Mouse (Mus musculus): ENCODE measurements around the gene Rab11fip3. TPM values are rescaled to one million over a fixed set of nuclear protein-coding genes. Genes with fewer than 3 reads are reported as not detected.
"Not testable (repeated sequence)": the region's sequence is repeated elsewhere in the genome, so short reads cannot be mapped to it uniquely, and the experiment has no call there.

The Rab11fip3 gene
- total RNA-seq (2017): 2.8 and 3.7 TPM in 2 replicates

GRCm38 (mm10) chr17:26068831-26069739 is at the start of gene Rab11fip3:
Gene Rab11fip3, minus strand, starts transcription at chr17:26069555.
- ATAC-seq (ENCODE audit: extremely low read depth, insufficient number of reproducible peaks, low FRiP score, poor library complexity, severe bottlenecking): peak; percentile 71

- no peak for ATAC-seq (ENCODE audit: extremely low read depth, insufficient number of reproducible peaks, low FRiP score, poor library complexity, severe bottlenecking)
Observed at GRCm38 (mm10) chr17:26116503-26117258, 47.3 kb upstream of the Rab11fip3 start.

- ATAC-seq (ENCODE audit: extremely low read depth, insufficient number of reproducible peaks, low FRiP score, poor library complexity, severe bottlenecking): no peak
Observed at GRCm38 (mm10) chr17:26115956-26116487, 46.7 kb upstream of the Rab11fip3 start.

DNA sequence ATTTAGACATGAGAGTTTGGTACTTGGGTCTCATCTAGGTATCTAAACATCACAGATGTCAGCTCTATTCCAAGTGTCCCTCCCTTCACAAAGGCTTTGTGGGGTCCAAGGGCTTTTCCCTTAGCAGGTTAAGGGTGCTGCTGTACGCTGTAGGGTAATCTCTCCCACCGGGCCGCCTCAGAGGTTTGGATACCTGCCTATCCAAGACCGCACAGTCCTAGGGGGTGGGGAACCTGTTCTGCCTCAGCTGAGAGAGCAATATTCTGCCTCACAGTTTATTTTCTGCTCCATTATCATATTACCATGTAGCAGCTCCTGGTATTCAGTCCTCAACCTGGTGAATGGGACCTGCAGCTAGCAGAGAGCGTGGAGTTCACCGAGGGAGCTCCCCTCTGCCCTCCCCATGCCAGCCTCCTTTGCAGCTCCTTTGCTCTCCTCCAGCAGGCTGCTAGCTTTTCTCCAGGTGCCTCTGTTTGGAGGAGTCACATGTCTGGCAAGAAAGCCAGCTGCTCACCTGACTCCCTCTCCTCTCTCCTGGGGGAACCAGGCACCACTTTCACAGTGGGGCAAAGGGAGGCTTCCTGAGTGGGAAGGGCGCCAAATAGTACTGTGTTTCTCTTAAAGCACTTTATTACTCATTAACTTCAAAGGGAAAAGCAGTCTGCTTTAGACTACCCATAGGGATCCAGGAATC is 46.0 kb upstream of the Rab11fip3 start:
- ATAC-seq (ENCODE audit: extremely low read depth, insufficient number of reproducible peaks, low FRiP score, poor library complexity, severe bottlenecking): no peak

- not testable (repeated sequence) for ATAC-seq (ENCODE audit: extremely low read depth, insufficient number of reproducible peaks, low FRiP score, poor library complexity, severe bottlenecking)
Observed at GRCm38 (mm10) chr17:26114461-26114860, 45.1 kb upstream of the Rab11fip3 start.

DNA sequence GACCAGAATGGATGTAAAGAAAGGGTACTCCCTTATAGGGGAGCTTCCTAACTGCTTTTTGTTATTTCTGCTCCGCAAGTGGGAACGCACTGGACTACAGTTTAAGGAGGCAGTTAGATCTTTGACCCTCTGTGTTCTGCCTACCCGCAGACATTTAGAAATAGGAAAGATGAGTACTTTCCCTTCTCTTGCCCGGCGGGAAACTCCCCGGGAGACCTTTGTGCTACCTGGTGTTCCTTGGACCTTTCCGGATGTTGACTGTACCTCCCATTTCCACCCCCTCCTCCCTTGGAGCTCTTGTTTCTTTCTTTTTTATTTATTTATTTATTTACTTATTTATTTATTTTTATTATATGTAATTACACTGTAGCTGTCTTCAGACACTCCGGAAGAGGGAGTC is 44.7 kb upstream of the Rab11fip3 start:
- ATAC-seq (ENCODE audit: extremely low read depth, insufficient number of reproducible peaks, low FRiP score, poor library complexity, severe bottlenecking): no peak

GRCm38 (mm10) chr17:26113181-26113948 is 44.0 kb upstream of the Rab11fip3 start, which contains the start of gene Tmem8:
Gene Tmem8, plus strand, starts transcription at chr17:26113299.
- ATAC-seq (ENCODE audit: extremely low read depth, insufficient number of reproducible peaks, low FRiP score, poor library complexity, severe bottlenecking): peak; percentile 77

DNA sequence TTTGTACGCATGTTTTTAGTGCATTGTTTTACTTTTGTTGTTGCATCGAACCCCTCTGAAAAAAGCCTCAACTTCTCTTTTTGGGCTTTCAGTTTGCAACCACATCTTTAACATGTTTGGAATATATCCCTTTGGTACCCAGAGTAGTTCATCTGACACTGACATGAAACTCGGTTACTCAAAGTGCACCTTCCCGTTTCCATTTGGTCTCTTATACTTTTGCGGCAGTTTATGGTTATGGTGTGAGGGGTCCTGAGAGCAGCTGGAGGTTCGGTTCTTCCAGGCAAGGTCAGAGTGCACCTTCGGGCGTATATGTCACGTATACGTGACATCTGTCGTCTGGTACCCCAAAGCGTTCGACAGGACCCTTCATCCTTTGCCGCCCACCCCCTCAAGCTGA is 43.4 kb upstream of the Rab11fip3 start:
- ATAC-seq (ENCODE audit: extremely low read depth, insufficient number of reproducible peaks, low FRiP score, poor library complexity, severe bottlenecking): no peak

GRCm38 (mm10) chr17:26111722-26112121 is 42.4 kb upstream of the Rab11fip3 start:
- ATAC-seq (ENCODE audit: extremely low read depth, insufficient number of reproducible peaks, low FRiP score, poor library complexity, severe bottlenecking): no peak

GRCm38 (mm10) chr17:26111024-26111423 is 41.7 kb upstream of the Rab11fip3 start:
- no peak for ATAC-seq (ENCODE audit: extremely low read depth, insufficient number of reproducible peaks, low FRiP score, poor library complexity, severe bottlenecking)

- ATAC-seq (ENCODE audit: extremely low read depth, insufficient number of reproducible peaks, low FRiP score, poor library complexity, severe bottlenecking): no peak
Observed at GRCm38 (mm10) chr17:26110156-26110555, 40.8 kb upstream of the Rab11fip3 start.

- no peak for ATAC-seq (ENCODE audit: extremely low read depth, insufficient number of reproducible peaks, low FRiP score, poor library complexity, severe bottlenecking)
Observed at GRCm38 (mm10) chr17:26105619-26106018, 36.3 kb upstream of the Rab11fip3 start.

DNA sequence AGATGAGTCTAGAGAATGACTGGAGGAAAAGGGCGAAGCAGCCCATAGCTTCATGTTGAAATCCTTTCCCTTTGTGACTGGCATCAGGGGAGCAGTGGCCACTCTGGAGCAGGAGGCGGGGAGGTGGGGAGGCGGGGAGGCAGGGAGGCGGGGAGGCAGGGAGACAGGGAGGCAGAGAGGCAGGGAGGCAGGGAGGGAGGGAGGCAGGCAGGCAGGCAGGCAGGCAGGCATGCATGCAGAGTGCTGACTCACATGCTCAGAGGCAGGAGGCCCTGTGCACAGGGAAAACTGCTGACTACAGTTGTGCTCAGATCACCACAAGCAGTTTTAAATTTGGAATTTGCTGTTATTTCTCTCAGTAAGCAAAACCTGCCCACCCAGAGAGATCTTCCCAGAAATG is 32.1 kb upstream of the Rab11fip3 start:
- no peak for ATAC-seq (ENCODE audit: extremely low read depth, insufficient number of reproducible peaks, low FRiP score, poor library complexity, severe bottlenecking)

GRCm38 (mm10) chr17:26100166-26100565 is 30.8 kb upstream of the Rab11fip3 start:
- ATAC-seq (ENCODE audit: extremely low read depth, insufficient number of reproducible peaks, low FRiP score, poor library complexity, severe bottlenecking): no peak

- ATAC-seq (ENCODE audit: extremely low read depth, insufficient number of reproducible peaks, low FRiP score, poor library complexity, severe bottlenecking): not testable (repeated sequence)
Observed at GRCm38 (mm10) chr17:26099316-26099715, 30.0 kb upstream of the Rab11fip3 start.

DNA sequence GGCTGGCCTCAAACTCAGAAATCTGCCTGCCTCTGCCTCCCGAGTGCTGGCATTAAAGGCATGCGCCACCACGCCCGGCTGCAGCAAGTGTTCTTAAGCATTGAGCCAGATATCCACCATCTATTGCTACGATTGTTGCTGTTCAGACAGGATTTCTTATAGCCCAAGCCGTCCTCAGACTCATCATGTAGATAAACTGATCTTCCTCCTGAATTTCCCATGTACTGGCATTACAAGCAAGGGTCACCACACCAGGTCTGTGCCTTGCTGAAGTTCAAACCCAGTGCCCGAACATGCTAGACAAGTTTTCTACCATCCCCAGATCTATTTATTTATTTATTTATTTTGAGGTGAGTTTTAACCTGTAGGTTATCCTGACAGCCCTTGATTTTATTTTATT is 29.1 kb upstream of the Rab11fip3 start:
- no peak for ATAC-seq (ENCODE audit: extremely low read depth, insufficient number of reproducible peaks, low FRiP score, poor library complexity, severe bottlenecking)

GRCm38 (mm10) chr17:26095121-26095740 is 25.9 kb upstream of the Rab11fip3 start, which contains the start of gene Nme4:
Gene Nme4, minus strand, starts transcription at chr17:26095602.
- no peak for ATAC-seq (ENCODE audit: extremely low read depth, insufficient number of reproducible peaks, low FRiP score, poor library complexity, severe bottlenecking)

Data from neutrophil, adult 5-6 weeks (primary cell).